Mouse (Mus musculus) retina, adult 2 months (tissue): ENCODE measurements around the gene Gm21292.
"Not testable (repeated sequence)": the region's sequence is repeated elsewhere in the genome, so short reads cannot be mapped to it uniquely, and the experiment has no call there.

Experiments used
- DNase-seq: peaks from one replicate; pipeline ENCODE4 v3.0.0-alpha.2; 2012; ENCODE audit warnings: low read depth, low spot score

Gm21292 gene

DNA sequence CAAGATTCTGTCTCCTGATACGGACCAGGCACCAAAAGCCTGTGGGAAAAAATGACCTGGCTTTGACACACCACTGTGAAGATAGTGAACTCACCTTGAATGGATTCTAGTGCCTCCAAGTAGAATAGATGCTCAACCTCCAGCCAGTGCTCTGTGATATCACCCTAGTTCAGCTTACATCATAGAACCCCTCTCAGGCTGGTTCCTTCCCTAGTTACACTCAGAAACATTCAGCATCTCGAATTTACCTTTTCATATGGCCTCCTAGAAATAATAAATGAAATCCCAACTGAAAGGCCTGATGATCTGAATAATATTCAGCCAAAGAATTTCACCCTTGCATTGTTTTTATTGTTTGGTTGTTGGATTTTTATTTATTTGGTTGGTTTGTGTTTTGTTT is at the start of gene Gm21292:
Gene Gm21292, minus strand, starts transcription at position 101 of the 400 bp plus-strand sequence.
- DNase-seq: not testable (repeated sequence)
